Mouse (Mus musculus) c-Kit-positive CD71-negative TER-119-negative erythroid progenitor cells, embryonic 14.5 days (primary cell): ENCODE measurements at regions not wholly inside any gene's neighbourhood (a gene's known extent, or its start where the extent isn't known, plus 50 kb on each side); places are given as distances from the start of the nearest gene placed in this dataset.
"Not testable (repeated sequence)": the region's sequence is repeated elsewhere in the genome, so short reads cannot be mapped to it uniquely, and the experiment has no call there.

Experiments used
- DNase-seq: peaks from one replicate; pipeline ENCODE4 v3.0.0-alpha.2; 2013; ENCODE audit warnings: low read depth

GRCm38 (mm10) chr3:133665425-133666317, 120.7 kb upstream of the Tet2 start:
- no peak for DNase-seq

DNA sequence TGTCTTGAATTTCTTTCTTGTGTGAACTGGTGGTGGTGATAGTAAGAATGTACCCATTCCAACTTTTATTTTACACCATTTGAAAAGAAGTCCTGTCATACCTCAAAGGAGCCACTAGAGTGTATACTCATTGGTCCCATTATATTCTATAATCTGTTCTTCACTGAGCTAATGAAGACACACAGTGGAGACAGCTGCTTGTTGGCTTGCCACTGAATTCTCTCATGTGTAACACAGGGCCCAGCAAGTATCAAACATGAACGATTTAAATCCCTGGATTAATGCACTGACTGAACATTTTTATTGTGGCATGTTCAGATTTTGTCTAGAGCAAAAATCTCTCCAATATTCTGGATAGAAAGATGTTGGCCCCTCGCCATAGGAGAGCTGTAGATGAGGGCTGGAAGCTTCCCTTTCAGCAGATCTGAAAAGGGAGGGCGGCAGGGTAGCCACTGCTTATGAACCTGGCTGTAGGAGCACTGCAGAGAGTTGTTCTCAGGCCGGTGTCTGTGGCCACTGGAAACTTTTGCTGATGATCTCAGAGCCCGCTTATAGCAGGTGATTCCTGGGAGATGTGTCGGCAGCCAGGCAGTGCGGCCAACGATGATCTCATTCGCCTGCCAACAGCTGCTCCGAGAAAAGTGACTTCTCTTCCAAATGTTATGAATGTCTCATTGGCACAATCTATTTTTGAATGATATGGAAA, 128.0 kb upstream of the Tet2 start:
- no peak for DNase-seq

GRCm38 (mm10) chr3:133677892-133678291, 133.0 kb upstream of the Tet2 start:
- DNase-seq = no peak

- DNase-seq = no peak
Observed at GRCm38 (mm10) chr3:133679891-133680290, 135.0 kb upstream of the Tet2 start.

DNA sequence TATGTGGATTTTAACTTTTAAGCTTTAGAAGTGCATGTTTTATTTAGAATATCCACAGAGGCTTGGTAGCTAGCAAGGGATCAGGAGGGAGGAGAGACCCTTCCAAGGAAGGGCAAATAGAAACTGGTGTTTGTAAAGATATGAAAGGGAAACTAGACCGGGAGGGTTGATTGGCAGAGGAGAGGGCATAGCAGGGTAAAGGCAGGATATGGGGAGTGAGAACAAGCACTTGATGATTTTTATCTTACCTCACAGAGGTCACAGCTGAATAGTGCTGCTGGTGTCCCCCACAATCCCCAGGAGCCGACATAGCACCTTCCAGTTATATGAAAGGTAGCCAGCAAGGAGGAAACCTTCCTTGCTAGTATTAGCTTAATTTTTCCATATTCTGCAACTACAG, 135.4 kb upstream of the Tet2 start:
- DNase-seq = no peak

DNA sequence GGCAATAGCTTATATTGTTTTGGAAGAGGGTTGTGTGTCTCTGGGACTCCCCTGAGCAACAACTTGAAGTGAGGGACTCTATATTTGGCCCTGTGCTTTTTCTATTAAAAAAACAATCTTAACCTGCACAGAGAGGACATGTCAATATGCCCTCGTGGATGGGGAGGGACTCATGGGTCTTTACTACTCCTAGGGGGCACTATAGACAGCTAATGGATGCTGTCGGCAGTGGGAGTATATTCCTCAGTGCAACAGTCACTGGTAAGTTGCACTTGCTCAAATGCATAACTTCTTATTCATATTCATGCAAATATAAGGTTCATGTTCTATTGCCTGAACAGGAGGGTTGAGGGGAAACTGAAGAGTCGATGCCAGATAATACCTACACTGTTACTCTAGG, 135.9 kb upstream of the Tet2 start:
- no peak for DNase-seq

DNA sequence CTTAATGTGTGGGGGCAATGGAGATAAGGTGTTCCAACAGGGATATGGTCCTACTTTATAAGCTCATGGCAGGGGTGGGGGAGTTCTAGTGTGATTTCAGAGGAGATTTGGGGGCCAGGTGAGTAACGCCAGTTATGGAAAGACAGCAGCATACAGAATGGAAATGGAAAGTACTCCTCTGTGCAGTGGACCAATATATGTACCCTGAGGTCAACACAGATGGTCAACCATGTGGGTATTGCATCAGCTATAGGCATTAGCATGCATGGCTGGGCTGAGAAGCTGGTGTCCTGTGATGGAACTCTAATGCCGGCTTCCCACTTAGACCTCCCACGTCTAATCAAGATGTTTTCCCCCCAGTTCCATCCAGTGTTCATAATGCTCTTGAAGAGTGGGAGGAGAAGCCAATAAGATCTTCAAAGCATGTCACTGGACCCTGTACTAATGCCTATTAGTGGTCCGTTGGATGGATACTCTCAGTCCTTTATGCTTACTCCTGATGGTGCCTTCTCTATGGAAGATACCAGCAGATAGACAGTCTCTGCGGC, 139.3 kb upstream of the Tet2 start:
- no peak for DNase-seq

GRCm38 (mm10) chr3:133684747-133685146, 139.8 kb upstream of the Tet2 start:
- no peak for DNase-seq

- DNase-seq = no peak
Observed at GRCm38 (mm10) chr3:133685393-133685792, 140.5 kb upstream of the Tet2 start.

GRCm38 (mm10) chr3:133694057-133694456, 149.1 kb upstream of the Tet2 start:
- no peak for DNase-seq

- no peak for DNase-seq
Observed at GRCm38 (mm10) chr3:133696122-133696521, 151.2 kb upstream of the Tet2 start.

DNA sequence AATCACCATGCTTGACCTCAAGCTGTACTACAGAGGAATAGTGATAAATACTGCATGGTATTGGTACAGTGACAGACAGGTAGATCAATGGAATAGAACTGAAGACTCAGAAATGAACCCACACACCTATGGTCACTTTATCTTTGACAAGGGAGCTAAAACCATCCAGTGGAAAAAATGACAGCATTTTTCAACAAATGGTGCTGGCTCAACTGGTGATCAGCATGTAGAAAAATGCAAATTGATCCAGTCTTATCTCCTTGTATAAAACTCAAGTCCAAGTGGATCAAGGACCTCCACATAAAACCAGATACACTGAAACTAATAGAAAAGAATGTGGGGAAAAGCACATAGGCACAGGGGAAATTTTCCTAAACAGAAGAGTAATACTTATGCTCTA, 159.9 kb upstream of the Tet2 start:
- DNase-seq = not testable (repeated sequence)

GRCm38 (mm10) chr3:133711518-133711917, 166.6 kb upstream of the Tet2 start:
- DNase-seq = no peak

DNA sequence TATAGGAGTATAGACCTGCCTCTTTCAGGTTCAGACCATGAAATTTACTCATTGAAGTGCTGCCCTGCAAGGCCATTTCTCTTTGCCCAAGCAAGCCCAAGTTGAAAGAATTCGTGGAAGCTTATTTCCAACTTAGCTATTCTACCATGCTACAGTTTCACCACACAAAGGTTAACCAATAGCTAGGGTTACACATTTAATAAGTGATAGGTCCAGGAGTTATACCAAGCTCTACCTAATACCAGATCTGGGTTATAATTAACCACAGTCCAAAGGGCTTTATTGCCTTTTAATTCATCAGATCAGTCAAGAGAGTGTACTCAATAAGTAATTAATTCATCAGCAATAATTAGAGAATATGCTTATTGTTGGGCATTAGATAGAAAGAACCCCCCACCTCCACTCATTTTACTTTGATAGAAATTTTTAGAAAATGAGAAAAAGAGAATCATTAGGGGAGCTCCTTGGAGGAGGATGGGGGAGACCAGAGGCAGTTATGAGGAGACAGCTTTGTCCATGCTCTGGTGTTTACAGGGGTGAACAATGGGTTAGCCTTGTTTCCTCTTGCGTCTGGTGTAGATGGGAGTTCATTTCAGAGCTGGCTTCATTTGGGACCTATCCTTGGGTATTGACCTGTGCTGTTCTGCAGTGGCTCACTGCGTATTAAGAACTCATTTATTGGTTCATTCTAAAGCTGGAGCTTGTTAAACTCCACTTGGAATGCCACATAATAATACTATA, 177.8 kb upstream of the Tet2 start:
- DNase-seq = no peak

DNA sequence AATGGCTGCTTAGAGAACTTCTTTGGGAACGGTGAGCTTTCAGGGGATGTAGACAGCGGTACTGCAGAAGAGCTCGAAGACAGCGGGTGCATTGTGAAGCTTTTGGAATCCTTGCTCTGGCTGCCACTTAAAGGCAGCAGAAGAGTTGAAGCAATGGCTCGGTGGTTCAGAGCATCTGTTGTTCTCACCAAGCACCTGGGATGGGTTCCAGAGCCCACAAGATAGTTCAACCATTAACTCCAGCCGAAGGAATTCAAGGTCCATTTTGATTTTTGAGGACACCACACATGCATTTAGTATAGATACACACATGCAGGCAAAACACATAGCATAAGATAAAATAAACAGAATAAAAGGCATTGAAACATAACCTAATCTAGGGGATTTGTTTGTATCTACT, 181.9 kb upstream of the Tet2 start:
- no peak for DNase-seq

GRCm38 (mm10) chr3:133735603-133736002, 190.7 kb upstream of the Tet2 start:
- DNase-seq = no peak

DNA sequence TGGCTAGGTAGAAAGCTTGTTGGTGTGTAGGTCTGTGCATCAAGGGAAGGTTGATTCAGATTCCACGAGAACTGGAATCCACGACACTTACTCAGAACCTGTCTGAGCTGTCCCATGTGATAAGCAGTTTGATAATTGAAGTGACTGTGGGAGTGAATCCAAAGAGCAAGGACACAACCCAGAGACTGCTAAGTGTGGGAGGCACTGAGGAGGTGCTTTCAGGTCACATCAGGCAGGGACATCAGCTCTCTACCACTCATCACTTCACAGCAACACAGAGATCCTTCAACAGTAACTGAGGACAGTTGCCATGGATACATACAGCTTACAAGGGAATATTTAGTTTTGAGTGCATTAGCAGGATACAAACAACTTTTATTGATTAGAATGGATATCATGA, 194.0 kb upstream of the Tet2 start:
- DNase-seq = no peak

GRCm38 (mm10) chr3:133744552-133745118, 199.7 kb upstream of the Tet2 start:
- no peak for DNase-seq

DNA sequence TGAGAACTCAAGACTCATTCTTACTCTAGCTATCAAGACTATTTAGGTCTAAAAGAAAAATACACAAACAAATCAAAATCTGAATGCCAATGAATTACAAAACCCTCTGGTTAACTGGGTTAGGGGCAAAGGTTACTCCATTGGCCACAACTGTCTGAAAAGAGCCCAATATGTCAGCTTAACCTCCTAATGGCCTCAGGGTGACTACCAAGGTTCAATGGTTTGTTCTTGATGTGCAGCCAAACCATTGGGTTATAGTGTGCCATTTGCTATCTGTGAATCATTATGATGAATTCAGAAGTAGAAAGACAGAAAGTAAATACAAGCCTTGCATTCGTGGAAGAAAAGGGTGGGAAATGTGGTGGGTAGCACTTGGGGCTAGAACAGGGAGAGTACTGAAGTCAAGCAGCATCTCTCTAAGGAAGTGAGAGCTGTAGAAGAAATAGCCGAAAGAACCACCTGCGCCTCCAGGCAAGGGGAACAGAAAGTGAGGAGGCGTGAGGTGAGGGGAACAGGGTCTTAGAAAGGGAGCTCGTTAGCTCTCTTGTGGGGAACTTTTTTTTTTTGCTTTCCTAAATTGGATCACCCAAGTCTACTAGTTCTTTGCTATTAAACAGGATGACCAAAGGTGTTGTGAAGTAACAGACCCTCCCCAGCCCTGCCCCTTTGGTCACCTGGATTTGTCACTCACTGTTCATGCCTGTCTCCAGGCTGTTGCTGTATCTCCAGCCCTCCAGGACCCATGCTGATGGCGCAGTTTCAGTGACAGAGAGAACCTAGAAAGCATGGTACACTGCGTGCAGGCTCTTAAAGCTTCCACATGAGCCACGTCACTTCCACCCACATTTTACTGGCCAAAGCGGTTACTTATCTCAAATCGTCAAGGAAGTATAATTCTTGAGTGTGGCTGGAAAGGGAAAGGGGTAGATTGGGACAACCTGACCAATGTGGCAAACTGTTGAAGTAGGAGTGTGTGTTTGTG, 204.1 kb upstream of the Tet2 start:
- no peak for DNase-seq

DNA sequence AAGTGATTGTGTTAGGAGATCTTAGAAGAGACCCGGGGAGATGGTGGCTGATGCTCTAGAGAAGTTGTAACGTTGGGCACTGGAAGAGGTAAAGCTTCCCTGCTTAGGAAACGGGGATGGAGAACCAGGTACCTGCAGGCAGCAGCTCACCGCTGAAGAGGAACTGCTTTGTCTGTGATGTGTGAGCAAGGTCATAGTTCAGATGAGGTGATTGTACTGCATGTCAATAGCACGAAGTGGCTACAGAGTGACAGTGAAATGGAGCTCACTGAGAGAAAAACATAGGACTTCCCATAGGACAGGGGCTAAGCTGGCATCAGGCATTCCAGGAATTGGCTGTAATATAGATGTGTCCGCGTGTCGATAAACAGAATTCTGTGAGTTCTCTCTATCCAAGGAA, 205.1 kb upstream of the Tet2 start:
- no peak for DNase-seq

GRCm38 (mm10) chr3:133750606-133751005, 205.7 kb upstream of the Tet2 start:
- DNase-seq = no peak
